Mouse (Mus musculus): ENCODE results near the gene Fam129c. TPM values are rescaled to one million over a fixed set of nuclear protein-coding genes. Genes with fewer than 3 reads are reported as not detected.

Gene Fam129c
- 6.3 and 8.5 TPM in 2 replicates for polyA plus RNA-seq (2014; fragmentation: Nextera tagmentation; extraction: Ambion mirVana)

- no peak within 1 kb of the TSS for H3K27ac ChIP-seq (replicated peaks; ENCODE audit: low read depth, low read length)
- H3K4me3 ChIP-seq (replicated peaks; ENCODE audit: low read depth, low read length), result no peak within 1 kb of the TSS
- no peak within 1 kb of the TSS for H3K4me2 ChIP-seq (ENCODE audit: low read length)
- 74% methylated on average over 3 of the region's 3 CpGs for WGBS
- peaks cover 11% of the 10 kb centered on the region; the same call in 1 of the 2 replicates for H3K36me3 ChIP-seq (ENCODE audit: control insufficient read depth, insufficient read depth, low read length)
- peaks cover 19% of the 10 kb centered on the region for H3K27me3 ChIP-seq (ENCODE audit: control insufficient read depth, insufficient read depth, low read length)
- ATAC-seq (ENCODE audit: low FRiP score, low TSS enrichment) (no peak), DNase-seq (no peak)
- no peaks in the 10 kb centered on the region for H3K9me3 ChIP-seq (ENCODE audit: control insufficient read depth, low read length)
- H3K4me1 ChIP-seq (ENCODE audit: control insufficient read depth, insufficient read depth, low read length), result peaks cover 21% of the 10 kb centered on the region
- 0 out of 2 replicates have a peak within 1 kb of the TSS, but pooled peaks have one; percentile 16 for H3K9ac ChIP-seq (replicated peaks; ENCODE audit: low read length)
Measured at GRCm38 (mm10) chr8:71597451-71597850, at the start of gene Fam129c. Fam129c (plus strand) TSS chr8:71597648.

- DNase-seq (no peak), ATAC-seq (ENCODE audit: low FRiP score, low TSS enrichment) (no peak)
- Histone ChIP-seq H3K4me2 (ENCODE audit: low read length) (no peak overlapping the region), H3K36me3 (ENCODE audit: control insufficient read depth, insufficient read depth, low read length) (peaks cover 28% of the 10 kb centered on the region), H3K9me3 (ENCODE audit: control insufficient read depth, low read length) (no peaks in the 10 kb centered on the region), H3K27me3 (ENCODE audit: control insufficient read depth, insufficient read depth, low read length) (no peaks in the 10 kb centered on the region), H3K27ac (replicated peaks; ENCODE audit: low read depth, low read length) (no peak overlapping the region), H3K4me3 (replicated peaks; ENCODE audit: low read depth, low read length) (no peak overlapping the region), H3K9ac (replicated peaks; ENCODE audit: low read length) (no peak overlapping the region), H3K4me1 (ENCODE audit: control insufficient read depth, insufficient read depth, low read length) (no peaks in the 10 kb centered on the region)
- WGBS, result 75% methylated on average over 7 of the region's 7 CpGs
Measured at GRCm38 (mm10) chr8:71550754-71551153, 46.7 kb upstream of the Fam129c start.

DNA sequence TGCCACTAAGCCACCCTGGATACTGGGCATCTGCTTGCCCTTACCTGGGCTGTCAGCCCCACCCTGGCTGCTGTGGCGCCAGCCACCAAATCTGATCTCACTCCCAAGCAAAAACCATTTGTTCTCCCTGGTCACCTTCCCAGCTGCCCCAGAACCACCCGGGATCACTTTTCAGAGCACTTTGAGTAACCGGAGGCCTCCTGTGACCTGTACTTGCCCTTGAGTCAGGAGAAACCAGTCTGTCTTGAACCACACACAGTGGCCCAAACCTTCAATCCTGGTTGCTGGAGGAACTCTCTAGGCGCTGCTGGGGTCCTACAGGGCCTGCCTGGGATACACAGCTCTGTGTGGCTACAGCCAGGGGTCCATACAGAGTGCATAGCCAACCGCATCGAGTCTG is 44.7 kb upstream of the Fam129c start:
- Histone ChIP-seq H3K4me3 (replicated peaks; ENCODE audit: low read depth, low read length) (no peak overlapping the region), H3K27me3 (ENCODE audit: control insufficient read depth, insufficient read depth, low read length) (peaks cover 19% of the 10 kb centered on the region), H3K4me1 (ENCODE audit: control insufficient read depth, insufficient read depth, low read length) (no peaks in the 10 kb centered on the region), H3K9ac (replicated peaks; ENCODE audit: low read length) (no peak overlapping the region), H3K4me2 (ENCODE audit: low read length) (no peak overlapping the region), H3K36me3 (ENCODE audit: control insufficient read depth, insufficient read depth, low read length) (peaks cover 11% of the 10 kb centered on the region), H3K27ac (replicated peaks; ENCODE audit: low read depth, low read length) (no peak overlapping the region), H3K9me3 (ENCODE audit: control insufficient read depth, low read length) (no peaks in the 10 kb centered on the region)
- DNase-seq (no peak), ATAC-seq (ENCODE audit: low FRiP score, low TSS enrichment) (no peak)
- WGBS, result 73% methylated on average over 6 of the region's 6 CpGs

DNA sequence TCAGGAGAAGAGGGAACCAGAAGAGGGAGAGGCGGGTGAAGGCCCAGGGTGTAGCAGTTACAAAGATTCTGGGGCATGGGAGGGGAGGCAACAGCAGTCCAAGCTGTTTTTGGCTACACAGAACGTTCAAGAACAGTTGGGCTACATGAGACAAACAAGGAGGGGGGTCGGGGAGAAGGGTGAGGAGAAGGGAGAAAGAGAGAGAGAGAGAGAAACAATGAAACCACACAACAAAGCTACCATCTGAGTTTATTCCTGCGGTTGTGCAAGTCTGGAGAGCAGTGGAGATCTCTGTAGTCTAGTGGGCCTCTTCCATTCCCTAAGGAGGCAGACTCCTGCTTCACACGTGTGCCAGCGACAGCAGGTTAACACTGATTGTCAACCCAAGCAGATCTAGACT is 43.4 kb upstream of the Fam129c start:
- Histone ChIP-seq H3K4me2 (ENCODE audit: low read length) (no peak overlapping the region), H3K27ac (replicated peaks; ENCODE audit: low read depth, low read length) (no peak overlapping the region), H3K4me3 (replicated peaks; ENCODE audit: low read depth, low read length) (no peak overlapping the region), H3K9ac (replicated peaks; ENCODE audit: low read length) (no peak overlapping the region), H3K27me3 (ENCODE audit: control insufficient read depth, insufficient read depth, low read length) (peaks cover 31% of the 10 kb centered on the region), H3K36me3 (ENCODE audit: control insufficient read depth, insufficient read depth, low read length) (no peaks in the 10 kb centered on the region), H3K9me3 (ENCODE audit: control insufficient read depth, low read length) (no peaks in the 10 kb centered on the region), H3K4me1 (ENCODE audit: control insufficient read depth, insufficient read depth, low read length) (no peaks in the 10 kb centered on the region)
- WGBS, result 70% methylated on average over 6 of the region's 6 CpGs
- ATAC-seq (ENCODE audit: low FRiP score, low TSS enrichment) (no peak), DNase-seq (no peak)

- H3K27me3 ChIP-seq (ENCODE audit: control insufficient read depth, insufficient read depth, low read length), result peaks cover 38% of the 10 kb centered on the region
- no peak overlapping the region for H3K4me2 ChIP-seq (ENCODE audit: low read length)
- DNase-seq (no peak), ATAC-seq (ENCODE audit: low FRiP score, low TSS enrichment) (no peak)
- H3K9me3 ChIP-seq (ENCODE audit: control insufficient read depth, low read length), result no peaks in the 10 kb centered on the region
- WGBS, result 83% methylated on average over 2 of the region's 2 CpGs
- no peak overlapping the region for H3K4me3 ChIP-seq (replicated peaks; ENCODE audit: low read depth, low read length)
- no peaks in the 10 kb centered on the region for H3K4me1 ChIP-seq (ENCODE audit: control insufficient read depth, insufficient read depth, low read length)
- no peaks in the 10 kb centered on the region for H3K36me3 ChIP-seq (ENCODE audit: control insufficient read depth, insufficient read depth, low read length)
- no peak overlapping the region for H3K9ac ChIP-seq (replicated peaks; ENCODE audit: low read length)
- H3K27ac ChIP-seq (replicated peaks; ENCODE audit: low read depth, low read length), result no peak overlapping the region
Measured at GRCm38 (mm10) chr8:71554644-71555043, 42.8 kb upstream of the Fam129c start.

DNA sequence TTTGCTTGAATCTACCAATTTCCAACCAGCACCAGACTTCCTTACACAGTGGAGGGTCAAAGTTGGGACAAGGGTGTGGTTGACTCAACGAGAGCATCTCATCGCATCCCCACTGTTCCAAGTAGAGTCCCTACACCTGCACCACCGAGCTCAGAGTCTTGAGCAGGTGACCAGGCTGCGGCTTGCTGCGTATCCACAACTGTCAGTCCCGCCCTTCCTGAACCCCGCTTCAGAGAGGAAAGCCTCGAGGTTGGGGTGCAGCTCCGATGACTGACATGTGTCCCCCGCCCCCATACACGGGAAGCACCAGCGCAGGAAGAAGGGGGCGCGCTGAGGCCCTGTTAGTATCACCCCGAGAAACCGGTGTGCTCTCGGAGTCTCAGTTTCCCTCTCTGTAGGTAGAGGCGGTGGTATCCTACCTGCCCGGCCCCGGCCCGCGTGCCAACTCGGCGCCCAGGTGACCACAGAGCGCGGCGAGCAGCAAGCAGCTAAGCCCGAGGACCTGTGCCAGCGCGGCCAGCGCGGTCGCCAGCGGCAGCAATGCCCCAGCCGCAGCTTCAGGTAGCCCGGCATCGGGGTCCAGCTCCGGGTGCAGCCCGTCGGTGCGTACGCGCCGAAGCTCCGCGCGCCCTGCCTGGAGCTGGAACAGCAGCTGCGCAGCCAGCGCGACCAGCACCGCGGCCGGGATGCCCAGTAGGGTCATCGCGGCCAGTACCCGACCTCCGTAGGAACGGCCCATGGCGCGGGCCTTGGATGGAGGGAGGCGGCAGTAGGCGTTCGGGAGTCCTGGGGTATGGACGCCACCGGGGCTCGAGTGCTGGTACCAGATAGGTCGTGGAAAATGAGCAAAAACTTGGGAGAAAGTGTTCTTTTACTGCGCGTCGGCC is 39.1 kb upstream of the Fam129c start, which contains the start of gene Tmem221:
Tmem221 (minus strand) TSS at position 801 of the 887 bp plus-strand sequence.
- H3K27me3 ChIP-seq (ENCODE audit: control insufficient read depth, insufficient read depth, low read length), result peaks cover 71% of the 10 kb centered on the region

DNA sequence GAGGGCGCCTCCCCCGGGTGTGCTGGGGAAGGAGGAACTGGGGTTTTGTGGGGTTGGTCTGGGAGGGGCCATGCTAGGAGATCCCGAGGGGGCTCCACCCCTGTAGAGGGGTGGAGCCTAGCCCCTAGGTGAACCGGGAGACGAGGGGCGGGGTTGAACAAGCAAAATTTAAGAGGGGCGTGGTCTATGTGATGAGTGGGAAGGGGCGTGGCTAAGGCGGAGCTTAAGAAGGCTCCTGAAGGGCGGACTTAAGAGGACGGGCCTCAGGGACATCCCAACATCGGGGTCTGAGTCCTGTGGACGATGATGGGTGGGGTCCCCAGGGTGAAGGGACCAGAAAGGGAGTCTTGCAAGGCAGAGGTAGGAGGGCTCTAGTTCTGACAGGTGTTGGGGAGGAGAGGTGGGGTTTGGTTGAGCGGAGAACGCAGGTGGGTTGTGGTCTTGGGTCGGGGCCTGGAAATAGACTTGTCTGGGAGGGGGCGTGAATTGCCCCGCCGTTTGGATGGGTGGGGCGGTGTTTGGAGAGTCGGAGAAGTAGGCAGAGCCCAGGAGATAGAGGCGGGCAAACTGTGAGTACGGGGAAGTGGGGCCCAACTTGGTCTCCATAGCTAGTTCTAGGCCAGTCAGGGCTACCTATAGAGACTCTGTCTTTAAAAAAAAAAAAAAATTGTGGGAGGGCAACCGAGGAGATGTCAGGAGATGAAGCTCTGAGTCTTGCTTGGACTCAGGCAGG is 38.3 kb upstream of the Fam129c start:
- no peak overlapping the region for H3K9ac ChIP-seq (replicated peaks; ENCODE audit: low read length)
- peak; percentile 46 for DNase-seq
- 3% methylated on average over 24 of the region's 24 CpGs for WGBS

More for the DNA sequence above, 39.1 kb upstream of the Fam129c start, which contains the start of gene Tmem221:
- DNase-seq, result no peak
- H3K9ac ChIP-seq (replicated peaks; ENCODE audit: low read length), result no peak within 1 kb of the TSS; the same call in 1 of the 2 replicates
- no peak for ATAC-seq (ENCODE audit: low FRiP score, low TSS enrichment)
- no peaks in the 10 kb centered on the region for H3K9me3 ChIP-seq (ENCODE audit: control insufficient read depth, low read length)
- H3K36me3 ChIP-seq (ENCODE audit: control insufficient read depth, insufficient read depth, low read length), result no peaks in the 10 kb centered on the region
- H3K4me3 ChIP-seq (replicated peaks; ENCODE audit: low read depth, low read length), result peak within 1 kb of the TSS; percentile 19
- H3K27ac ChIP-seq (replicated peaks; ENCODE audit: low read depth, low read length), result no peak within 1 kb of the TSS
- H3K4me2 ChIP-seq (ENCODE audit: low read length), result peak within 1 kb of the TSS; percentile 36
- WGBS, result 5% methylated on average over 70 of the region's 70 CpGs
- H3K4me1 ChIP-seq (ENCODE audit: control insufficient read depth, insufficient read depth, low read length), result 0 out of 2 replicates have a peak, but pooled peaks cover 7% of the 10 kb centered on the region

DNA sequence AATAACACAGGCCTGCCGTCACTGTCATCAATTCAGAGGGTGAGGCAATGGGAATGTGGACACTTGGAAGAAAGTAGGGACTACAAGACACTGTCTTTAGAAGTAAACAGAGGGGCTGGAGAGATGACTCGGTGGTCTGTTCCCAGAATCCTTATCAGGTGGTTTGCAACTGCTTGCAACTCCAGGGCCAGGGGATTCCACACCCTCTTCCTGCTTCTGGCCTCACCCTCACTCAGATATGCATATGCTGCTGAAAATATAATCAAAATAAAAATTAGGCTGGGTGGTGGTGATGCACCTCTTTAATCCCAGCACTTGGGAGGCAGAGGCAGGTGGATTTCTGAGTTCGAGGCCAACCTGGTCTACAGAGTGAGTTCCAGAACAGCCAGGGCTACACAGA is 37.4 kb upstream of the Fam129c start:
- Histone ChIP-seq H3K4me2 (ENCODE audit: low read length) (no peak overlapping the region), H3K9me3 (ENCODE audit: control insufficient read depth, low read length) (no peaks in the 10 kb centered on the region), H3K4me3 (replicated peaks; ENCODE audit: low read depth, low read length) (no peak overlapping the region), H3K27me3 (ENCODE audit: control insufficient read depth, insufficient read depth, low read length) (peaks cover 75% of the 10 kb centered on the region), H3K4me1 (ENCODE audit: control insufficient read depth, insufficient read depth, low read length) (0 out of 2 replicates have a peak, but pooled peaks cover 7% of the 10 kb centered on the region), H3K9ac (replicated peaks; ENCODE audit: low read length) (no peak overlapping the region), H3K27ac (replicated peaks; ENCODE audit: low read depth, low read length) (no peak overlapping the region), H3K36me3 (ENCODE audit: control insufficient read depth, insufficient read depth, low read length) (no peaks in the 10 kb centered on the region)
- ATAC-seq (ENCODE audit: low FRiP score, low TSS enrichment) (no peak), DNase-seq (no peak)
- WGBS, result 83% methylated on average over 3 of the region's 3 CpGs

More for the DNA sequence above, 38.3 kb upstream of the Fam129c start:
- Histone ChIP-seq H3K36me3 (ENCODE audit: control insufficient read depth, insufficient read depth, low read length) (no peaks in the 10 kb centered on the region), H3K4me2 (ENCODE audit: low read length) (peak overlapping the region; percentile 36), H3K9me3 (ENCODE audit: control insufficient read depth, low read length) (no peaks in the 10 kb centered on the region), H3K27ac (replicated peaks; ENCODE audit: low read depth, low read length) (no peak overlapping the region), H3K4me1 (ENCODE audit: control insufficient read depth, insufficient read depth, low read length) (0 out of 2 replicates have a peak, but pooled peaks cover 7% of the 10 kb centered on the region), H3K27me3 (ENCODE audit: control insufficient read depth, insufficient read depth, low read length) (peaks cover 75% of the 10 kb centered on the region), H3K4me3 (replicated peaks; ENCODE audit: low read depth, low read length) (peak overlapping the region; percentile 19)
- 0 out of 2 replicates have a peak, but pooled peaks have one; percentile 27 for ATAC-seq (ENCODE audit: low FRiP score, low TSS enrichment)
